Comparison of ENCODE assay signal across 7 mouse cellular contexts in the genomic region with DNA sequence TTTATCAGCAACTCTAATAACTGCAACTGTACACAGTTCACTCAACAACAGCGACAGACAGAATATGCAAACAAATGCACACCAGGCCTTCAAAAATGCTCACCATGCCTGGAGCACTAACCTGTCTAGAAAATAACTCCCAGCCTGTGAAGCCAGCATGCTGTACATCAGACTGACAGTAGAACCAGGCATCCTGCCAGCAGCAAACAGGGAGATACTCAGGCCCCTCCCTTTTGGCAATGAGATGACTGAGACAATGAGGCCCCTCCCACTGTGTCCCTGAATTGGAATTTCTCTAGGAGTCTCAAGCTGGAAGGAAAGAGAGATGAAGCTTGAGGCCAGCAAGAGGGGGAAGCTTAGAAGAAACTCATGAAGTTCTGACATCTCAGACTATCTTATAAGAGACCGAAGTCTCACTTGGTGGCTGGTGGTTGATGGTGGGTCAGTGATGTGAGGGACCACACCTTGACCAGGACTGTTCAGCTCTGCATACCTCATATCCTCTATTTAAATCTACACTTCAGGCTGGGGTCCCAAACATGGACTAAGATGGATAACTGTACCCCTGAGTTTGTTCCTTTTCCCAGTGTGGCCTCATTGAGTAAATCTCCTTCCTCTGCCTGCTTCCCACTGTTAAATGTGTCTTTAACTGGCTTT.
DNase-seq lines count a peak whose midpoint lies in the region; ATAC-seq lines count a peak whose summit lies in the region.

No protein-coding gene starts in this region.

- 71% methylated on average over 2 of the region's 2 CpGs for WGBS in liver, embryonic 12.5 days (ENCODE audit: insufficient replicate concordance)

- no peaks in the 10 kb centered on the region for H3K9me3 ChIP-seq in liver, embryonic 12.5 days (replicated peaks)

- no peak overlapping the region for H3K9ac ChIP-seq in liver, embryonic 12.5 days

- no peaks in the 10 kb centered on the region for H3K36me3 ChIP-seq in liver, embryonic 12.5 days

- H3K4me2 ChIP-seq in liver, embryonic 12.5 days, result no peak overlapping the region

- H3K4me3 ChIP-seq in liver, embryonic 12.5 days, result no peak overlapping the region

- no peak for ATAC-seq in liver, embryonic 12.5 days

- peak; percentile 48 for DNase-seq in liver
- DNase-seq in adrenal gland, postnatal 4 days (ENCODE audit: low spot score in 2 of 2), result peak; percentile 22 to 55
- peak; percentile 54 for DNase-seq in heart, adult 8-10 months (ENCODE audit: low spot score)
- DNase-seq in kidney, postnatal 10 days, result peak; percentile 88
- DNase-seq in retina, postnatal 1 day, result peak; percentile 85
- no peak for DNase-seq in c-Kit-positive CD71-positive TER-119-positive erythroid progenitor cells, embryonic 14.5 days (ENCODE audit: low spot score)

- H3K27me3 ChIP-seq in liver, embryonic 12.5 days (replicated peaks), result no peaks in the 10 kb centered on the region

- no peaks in the 10 kb centered on the region for H3K4me1 ChIP-seq in liver, embryonic 12.5 days

- H3K27ac ChIP-seq in liver, embryonic 12.5 days, result no peak overlapping the region
